Mouse (Mus musculus) intestine, embryonic 14.5 days (tissue): Measurements from ENCODE around the gene Gm49661. TPM values are rescaled to one million over a fixed set of nuclear protein-coding genes. Genes with fewer than 3 reads are reported as not detected.
A peak's percentile ranks its signal among the peaks of the same experiment; 100 is the strongest.

Source experiments
- ATAC-seq: fragments of 200-750 bp; cut with Nextera tagmentation; replicated peaks from 2 replicates; pipeline ENCODE4 v1.8.0; 2017; ENCODE audit warnings: low read depth, moderate number of reproducible peaks, moderate TSS enrichment, moderate library complexity; ENCODE audit not compliant: low FRiP score, low TSS enrichment
- DNase-seq: peaks from one replicate; pipeline ENCODE4 v3.0.0-alpha.2; 2018; ENCODE audit warnings: low spot score
- H3K27ac ChIP-seq: fragments of 300-500 bp; sonication (generic); 2 replicates; pipeline ENCODE4 v1.5.1; 2014; ENCODE audit warnings: low read depth, mild to moderate bottlenecking, control low read depth
- H3K27me3 ChIP-seq: fragments of 300-500 bp; sonication (generic); replicated peaks from 2 replicates; pipeline ENCODE4 v1.6.1; 2014; ENCODE audit warnings: low read length, control low read depth; ENCODE audit not compliant: control insufficient read depth, insufficient read depth
- H3K36me3 ChIP-seq: fragments of 300-500 bp; sonication (generic); 2 replicates; pipeline ENCODE4 v1.6.1; 2014; ENCODE audit warnings: low read length, control low read depth; ENCODE audit not compliant: control insufficient read depth, insufficient read depth
- H3K4me1 ChIP-seq: fragments of 300-500 bp; sonication (generic); replicated peaks from 2 replicates; pipeline ENCODE4 v1.6.1; 2014; ENCODE audit warnings: low read length, control low read depth, mixed read lengths; ENCODE audit not compliant: control insufficient read depth, insufficient read depth
- H3K4me2 ChIP-seq: fragments of 300-500 bp; sonication (generic); 2 replicates; pipeline ENCODE4 v1.6.1; 2014; ENCODE audit warnings: low read length
- H3K4me3 ChIP-seq: fragments of 300-500 bp; sonication (generic); 2 replicates; pipeline ENCODE4 v1.5.1; 2014; ENCODE audit warnings: low read depth, low read length, control low read depth, mixed read lengths
- H3K9ac ChIP-seq: fragments of 300-500 bp; sonication (generic); 2 replicates; pipeline ENCODE4 v1.6.1; 2014; ENCODE audit warnings: mild to moderate bottlenecking, low read length
- H3K9me3 ChIP-seq: fragments of 300-500 bp; sonication (generic); 2 replicates; pipeline ENCODE4 v1.6.1; 2016; ENCODE audit warnings: low read length, control low read depth; ENCODE audit not compliant: control insufficient read depth
- WGBS: fragments of 180-500 bp; shearing (Covaris S2); extraction: QIAGEN DNeasy Blood & Tissue Kit; methylation state at CpG from one replicate; pipeline ENCODE4 v1.1.7; 2014; 5-methylcytosine and 5-hydroxymethylcytosine counted together
- polyA plus RNA-seq: library from polyadenylated mRNA; unstranded; fragments of >200 nt; fragmentation: Nextera tagmentation; extraction: Ambion mirVana; gene quantifications from 2 replicates; pipeline ENCODE4 v1.2.1, GENCODE M21; 2014

Gene Gm49661
- polyA plus RNA-seq, 1 experiment from 2014 or later, result not detected

DNA sequence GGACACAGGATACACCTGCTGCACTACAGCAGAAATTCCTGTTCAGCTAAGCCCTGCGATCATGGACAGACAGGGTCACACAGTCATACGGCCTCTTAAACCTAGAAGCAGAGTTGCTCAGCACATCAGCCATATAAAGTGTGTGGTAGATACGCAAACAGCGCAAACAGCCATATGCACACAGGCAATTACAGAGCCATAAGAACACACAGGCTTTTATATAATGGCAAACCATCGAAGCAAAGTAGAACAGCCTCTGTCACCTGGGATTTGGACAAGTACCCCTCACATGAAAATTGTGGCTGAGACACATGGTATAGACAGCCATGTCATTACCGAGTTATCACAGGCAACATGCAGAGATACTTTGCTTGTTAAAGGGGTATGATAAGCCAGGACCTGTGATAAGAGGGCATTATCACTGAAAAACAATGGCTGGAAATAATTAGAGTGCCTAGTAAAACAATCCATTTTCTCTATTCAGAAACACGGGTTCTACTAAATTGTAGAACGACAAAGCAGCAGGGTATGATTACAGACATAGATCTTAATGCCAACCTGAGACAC is 17.2 kb upstream of the Gm49661 start:
- ATAC-seq, result no peak
- 32% methylated on average over 8 of the region's 8 CpGs for whole genome bisulfite sequencing
- no peaks in the 10 kb centered on the region for H3K9me3 ChIP-seq
- H3K4me3 ChIP-seq, result peak overlapping the region; percentile 48
- H3K27me3 ChIP-seq, result 0 out of 2 replicates have a peak, but pooled peaks cover 11% of the 10 kb centered on the region
- H3K4me1 ChIP-seq, result peaks cover 28% of the 10 kb centered on the region
- peak; percentile 69 for DNase-seq
- H3K4me2 ChIP-seq, result peak overlapping the region; percentile 98
- no peak overlapping the region; the same call in 1 of the 2 replicates for H3K9ac ChIP-seq
- peak overlapping the region; percentile 85 for H3K27ac ChIP-seq
- no peaks in the 10 kb centered on the region for H3K36me3 ChIP-seq

DNA sequence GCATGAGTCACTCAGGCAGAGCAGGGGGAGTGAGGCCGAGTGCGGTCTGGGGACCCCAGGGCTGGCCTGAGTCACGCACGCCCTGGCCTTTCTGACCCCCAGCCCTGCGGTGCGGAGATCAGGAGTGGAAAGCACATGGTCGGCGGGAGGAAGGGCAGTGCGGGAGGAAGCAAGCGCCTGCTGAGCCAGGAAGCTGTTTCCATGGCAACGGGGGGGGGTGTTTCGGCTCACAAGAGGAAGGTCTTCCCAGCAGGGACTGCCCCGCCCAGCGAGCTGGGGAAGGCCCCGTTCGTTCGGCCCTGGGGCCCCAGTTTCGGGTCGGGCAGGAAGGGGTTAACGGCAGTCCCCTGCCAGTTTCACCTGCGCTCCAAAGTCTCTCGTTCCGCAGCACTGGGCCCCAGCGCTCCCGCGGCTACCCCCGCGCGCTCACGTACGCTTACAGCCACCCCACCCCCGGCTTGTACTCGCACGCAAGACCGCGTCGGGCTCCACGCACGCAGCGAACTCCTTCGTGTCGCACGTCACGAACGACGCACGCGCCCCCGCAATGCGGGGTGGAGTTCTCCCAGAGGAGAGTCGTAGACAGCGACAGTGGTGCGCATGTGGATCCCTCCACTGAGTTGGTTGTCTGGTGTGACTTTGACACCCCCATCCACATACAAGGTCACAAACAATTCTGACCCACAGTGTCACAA is 16.6 kb upstream of the Gm49661 start:
- H3K4me2 ChIP-seq, result peak overlapping the region; percentile 98
- ATAC-seq (peak; percentile 42), DNase-seq (peak; percentile 89)
- no peaks in the 10 kb centered on the region for H3K9me3 ChIP-seq
- no peaks in the 10 kb centered on the region for H3K36me3 ChIP-seq
- peaks cover 34% of the 10 kb centered on the region for H3K4me1 ChIP-seq
- peak overlapping the region; percentile 59 for H3K9ac ChIP-seq
- H3K27ac ChIP-seq, result peak overlapping the region; percentile 85
- H3K4me3 ChIP-seq, result peak overlapping the region; percentile 48
- 0 out of 2 replicates have a peak, but pooled peaks cover 11% of the 10 kb centered on the region for H3K27me3 ChIP-seq
- WGBS, result under 1% methylated on average over 53 of the region's 53 CpGs

DNA sequence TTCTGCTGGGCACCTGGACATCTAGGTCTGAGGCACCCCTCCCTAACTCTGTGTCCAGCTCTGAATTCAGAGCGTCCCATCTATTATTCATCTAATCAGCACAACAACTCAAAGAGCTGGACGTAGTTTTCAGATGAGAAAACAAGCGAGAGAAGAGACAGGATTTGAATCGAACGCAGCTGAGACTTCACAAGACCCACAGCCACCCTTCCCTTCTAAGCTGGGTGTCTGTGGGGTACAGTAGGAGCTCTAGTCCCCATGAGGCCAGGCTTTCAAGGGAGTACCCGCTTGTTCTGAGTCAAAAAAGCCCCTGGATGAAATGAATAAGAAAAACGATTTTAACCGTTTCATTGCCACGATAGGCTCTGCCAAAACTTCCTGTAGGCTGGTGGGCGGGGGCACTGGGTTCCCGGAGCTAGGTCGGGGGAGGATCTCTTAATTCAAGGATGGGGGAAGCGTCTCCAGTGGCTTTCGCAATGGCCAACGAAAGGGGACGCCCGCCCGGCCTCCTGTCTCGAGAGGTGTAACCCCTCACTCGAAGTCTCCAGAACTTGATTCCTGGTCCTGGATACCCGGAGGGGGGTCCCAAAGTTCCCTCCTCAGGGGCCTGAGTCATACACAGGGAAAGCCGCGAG is 15.9 kb upstream of the Gm49661 start:
- Histone ChIP-seq H3K9me3 (no peaks in the 10 kb centered on the region), H3K27ac (peak overlapping the region; percentile 85), H3K9ac (peak overlapping the region; percentile 59), H3K4me3 (peak overlapping the region; percentile 48), H3K4me1 (peaks cover 41% of the 10 kb centered on the region), H3K36me3 (no peaks in the 10 kb centered on the region), H3K27me3 (0 out of 2 replicates have a peak, but pooled peaks cover 11% of the 10 kb centered on the region), H3K4me2 (peak overlapping the region; percentile 98)
- ATAC-seq (no peak), DNase-seq (no peak)
- 2% methylated on average over 23 of the region's 23 CpGs for WGBS

DNA sequence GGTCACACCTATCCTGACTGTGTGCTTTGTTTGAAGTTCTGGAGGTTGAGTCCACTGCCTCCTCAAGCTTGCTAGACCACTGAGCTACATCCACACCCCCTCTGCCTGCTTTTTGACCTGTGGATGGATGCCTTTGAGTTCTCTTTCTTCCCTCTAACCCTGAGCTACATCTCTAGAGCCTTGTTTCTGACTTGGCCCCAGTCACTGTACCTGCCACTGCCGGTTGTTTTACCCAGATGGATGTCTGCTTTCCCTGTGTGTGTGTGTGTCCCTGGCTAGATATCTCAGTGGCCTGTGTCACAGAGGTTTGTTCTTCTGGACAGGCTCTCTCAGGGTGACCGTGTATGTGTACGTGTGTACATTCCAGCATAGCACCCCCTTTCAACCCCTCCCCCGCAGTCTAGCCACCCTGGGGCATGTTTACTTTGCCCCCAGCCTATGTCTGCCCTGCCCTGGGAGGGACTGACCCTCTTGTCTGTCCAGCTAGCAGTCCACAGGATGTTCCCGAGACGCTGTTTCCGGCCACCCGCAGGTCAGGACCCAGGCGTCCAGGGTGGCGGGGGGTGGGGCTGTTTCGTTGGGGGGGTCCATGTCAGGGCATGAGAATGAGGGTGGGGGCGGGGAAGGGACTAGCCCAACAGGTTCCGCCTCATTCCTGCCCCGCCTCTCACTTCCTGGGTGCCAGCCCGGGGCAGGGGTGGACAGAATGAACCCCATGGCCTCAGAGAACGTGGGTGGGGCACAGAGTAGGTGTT is 15.2 kb upstream of the Gm49661 start:
- DNase-seq (no peak), ATAC-seq (no peak)
- 4% methylated on average over 16 of the region's 16 CpGs for WGBS

DNA sequence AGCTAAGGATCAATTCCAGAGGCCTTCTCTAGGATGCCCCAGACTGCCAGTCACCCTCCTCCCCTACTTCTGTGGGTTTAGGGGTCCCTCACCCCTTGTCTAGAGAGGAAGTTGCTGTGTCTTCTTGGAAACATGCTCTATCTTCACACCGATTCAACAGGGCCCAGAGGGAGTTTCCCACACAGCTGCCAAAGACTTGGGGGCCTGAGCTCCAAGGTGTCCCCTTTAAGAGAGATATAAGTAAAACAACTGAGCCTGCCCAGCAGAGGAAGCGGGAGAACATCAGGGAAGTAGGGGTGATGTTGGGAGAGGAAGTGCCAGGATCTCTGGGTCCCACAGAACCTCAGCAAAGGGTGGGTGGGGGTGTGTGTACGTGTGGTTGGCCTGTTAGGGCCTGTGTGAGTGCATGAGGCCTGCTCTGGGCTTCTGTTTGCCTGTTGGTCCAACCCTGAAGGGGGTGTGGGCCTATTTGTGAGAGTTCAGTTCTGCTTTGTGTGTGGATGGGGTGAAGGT is 13.3 kb upstream of the Gm49661 start:
- H3K9ac ChIP-seq, result no peak overlapping the region
- H3K4me1 ChIP-seq, result peaks cover 55% of the 10 kb centered on the region
- DNase-seq (no peak), ATAC-seq (no peak)
- H3K4me2 ChIP-seq, result no peak overlapping the region
- no peak overlapping the region for H3K4me3 ChIP-seq
- no peaks in the 10 kb centered on the region for H3K36me3 ChIP-seq
- H3K27ac ChIP-seq, result no peak overlapping the region
- no peaks in the 10 kb centered on the region for H3K9me3 ChIP-seq
- WGBS, result 68% methylated on average over 3 of the region's 3 CpGs
- H3K27me3 ChIP-seq, result 0 out of 2 replicates have a peak, but pooled peaks cover 14% of the 10 kb centered on the region

More for the DNA sequence above, 15.2 kb upstream of the Gm49661 start:
- Histone ChIP-seq H3K4me3 (peak overlapping the region; percentile 48), H3K27ac (peak overlapping the region; percentile 85; the same call in 1 of the 2 replicates), H3K27me3 (0 out of 2 replicates have a peak, but pooled peaks cover 11% of the 10 kb centered on the region), H3K4me2 (peak overlapping the region; percentile 98), H3K9me3 (no peaks in the 10 kb centered on the region), H3K9ac (0 out of 2 replicates have a peak overlapping the region, but pooled peaks have one; percentile 59), H3K36me3 (no peaks in the 10 kb centered on the region), H3K4me1 (peaks cover 44% of the 10 kb centered on the region)

DNA sequence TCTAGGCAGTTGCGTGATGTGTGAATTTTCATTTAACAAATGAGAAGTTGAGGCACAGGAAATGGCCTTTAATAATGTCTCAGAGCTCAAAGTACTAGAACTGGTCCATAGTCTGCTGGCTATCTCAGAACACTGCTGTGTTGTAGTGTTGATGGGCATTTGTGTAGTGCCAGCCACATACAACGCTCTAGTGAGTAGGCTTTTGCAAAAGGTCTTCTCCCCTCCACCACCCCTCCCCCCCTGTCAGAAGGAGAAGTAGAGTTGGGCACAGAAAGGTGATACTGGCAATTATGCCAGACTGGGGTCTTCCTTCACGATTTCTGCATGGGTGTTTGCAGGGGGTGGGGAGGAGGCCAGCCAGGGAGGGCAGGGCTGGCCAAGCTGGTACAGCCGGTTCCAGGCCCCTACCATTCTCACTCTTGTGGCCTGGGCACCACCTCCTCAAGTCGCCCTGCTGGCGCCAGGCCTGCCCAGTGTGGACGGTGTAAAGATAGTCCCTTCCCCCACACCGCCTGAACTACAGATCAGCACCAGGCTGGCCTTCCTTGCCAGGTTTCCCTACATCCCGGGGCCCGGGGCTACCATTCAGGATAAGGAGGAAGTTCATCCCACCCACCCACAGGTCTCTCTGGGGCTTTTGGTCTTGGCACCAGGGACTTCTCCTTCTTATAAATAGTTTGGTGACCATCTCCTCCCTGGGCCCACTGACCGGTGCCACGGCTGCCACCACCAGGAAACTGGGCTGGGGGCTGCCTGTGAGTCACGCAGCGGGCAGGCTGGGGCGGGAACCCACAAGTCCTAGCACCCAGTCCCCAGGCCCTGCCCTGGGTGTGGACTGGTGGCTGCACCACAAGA is 12.6 kb upstream of the Gm49661 start:
- H3K4me3 ChIP-seq, result no peak overlapping the region
- H3K36me3 ChIP-seq, result no peaks in the 10 kb centered on the region
- peaks cover 61% of the 10 kb centered on the region for H3K4me1 ChIP-seq
- H3K4me2 ChIP-seq, result no peak overlapping the region
- 0 out of 2 replicates have a peak overlapping the region, but pooled peaks have one; percentile 77 for H3K27ac ChIP-seq
- no peak for ATAC-seq
- H3K9me3 ChIP-seq, result no peaks in the 10 kb centered on the region
- no peak overlapping the region for H3K9ac ChIP-seq
- no peak for DNase-seq
- whole genome bisulfite sequencing, result 77% methylated on average over 15 of the region's 15 CpGs
- peaks cover 18% of the 10 kb centered on the region for H3K27me3 ChIP-seq

DNA sequence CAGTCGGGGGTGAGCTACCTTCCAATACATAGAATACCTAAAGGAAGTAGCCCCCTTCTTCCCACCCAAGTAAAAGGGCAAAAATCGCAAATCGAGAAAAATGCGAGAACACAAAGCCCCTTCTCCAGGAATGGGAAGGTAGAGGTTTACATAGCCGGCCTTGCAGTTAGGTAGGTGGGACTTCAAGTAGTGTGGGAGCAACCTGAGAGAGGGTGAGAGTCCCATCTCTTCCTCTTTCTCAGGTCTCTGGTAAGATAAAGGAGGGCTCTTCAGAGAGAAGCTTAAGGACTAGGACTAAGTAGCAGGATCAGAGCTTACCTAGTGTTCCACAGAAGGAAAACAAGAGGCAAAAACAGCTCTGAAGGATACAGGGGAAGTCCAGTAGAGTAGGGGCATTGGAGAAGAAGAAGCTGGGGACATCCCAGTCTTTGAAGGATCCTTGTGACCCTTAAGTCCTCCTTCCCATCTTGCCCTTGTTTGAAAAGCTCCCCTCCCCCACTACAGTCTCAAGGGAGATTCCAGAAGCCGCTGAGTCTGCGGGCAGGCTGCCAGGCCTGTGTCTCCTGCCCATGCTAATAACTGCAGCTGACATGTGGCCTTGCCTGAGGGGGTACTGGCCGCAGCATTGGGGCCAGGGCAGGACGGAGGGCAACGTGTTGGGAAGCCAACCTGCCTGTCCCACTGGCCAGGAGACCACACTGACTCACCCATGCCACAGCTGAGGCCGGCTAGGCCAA is 11.6 kb upstream of the Gm49661 start:
- Histone ChIP-seq H3K27me3 (peaks cover 8% of the 10 kb centered on the region), H3K4me2 (peak overlapping the region; percentile 99), H3K27ac (peak overlapping the region; percentile 77), H3K4me3 (no peak overlapping the region), H3K9ac (peak overlapping the region; percentile 49; the same call in 1 of the 2 replicates), H3K36me3 (no peaks in the 10 kb centered on the region), H3K4me1 (peaks cover 68% of the 10 kb centered on the region), H3K9me3 (no peaks in the 10 kb centered on the region)
- no peak for ATAC-seq
- WGBS, result 34% methylated on average over 11 of the region's 11 CpGs
- peak; percentile 73 for DNase-seq
